Mouse (Mus musculus) small intestine, adult 2 months (tissue): ENCODE data around the gene Samsn1.

Source experiments
- CTCF ChIP-seq: fragments of 200-500 bp; IDR thresholded peaks from 2 replicates; pipeline ENCODE4 v1.5.1; 2012; ENCODE audit warnings: low read depth, mild to moderate bottlenecking, control low read depth, inconsistent platforms, low read length, moderate library complexity, mixed read lengths; ENCODE audit not compliant: insufficient replicate concordance, insufficient read length; ENCODE audit errors: extremely low read depth
- POLR2A ChIP-seq: fragments of 200-500 bp; IDR thresholded peaks from 2 replicates; pipeline ENCODE4 v1.6.1; 2012; ENCODE audit warnings: low read depth, mild to moderate bottlenecking, control low read depth, inconsistent platforms, low read length, moderate library complexity

GRCm38 (mm10) chr16:75930222-75930553, 91.9 kb downstream of the Samsn1 start:
- no peak for TF ChIP-seq CTCF
- no peak for TF ChIP-seq POLR2A
